Mouse (Mus musculus) olfactory bulb, adult 2 months (tissue): ENCODE results near the gene Atp7a.

Source experiments
- CTCF ChIP-seq: fragments of 200-500 bp; IDR thresholded peaks from 2 replicates; pipeline ENCODE4 v1.5.1; 2012; ENCODE audit warnings: low read depth, mild to moderate bottlenecking, low read length, moderate library complexity; ENCODE audit not compliant: insufficient read depth
- POLR2A ChIP-seq: fragments of 200-500 bp; IDR thresholded peaks from 2 replicates; pipeline ENCODE4 v1.6.1; 2012; ENCODE audit warnings: mild to moderate bottlenecking, low read depth, low read length, moderate library complexity; ENCODE audit not compliant: insufficient read depth

GRCm38 (mm10) chrX:106080811-106081443 is 53.9 kb downstream of the Atp7a start:
- no peak for TF ChIP-seq CTCF
- TF ChIP-seq POLR2A = no peak
